Mouse (Mus musculus): ENCODE results near the gene G530012D18Rik. TPM values are rescaled to one million over a fixed set of nuclear protein-coding genes. Genes with fewer than 3 reads are reported as not detected.
"Not testable (repeated sequence)": the region's sequence is repeated elsewhere in the genome, so short reads cannot be mapped to it uniquely, and the experiment has no call there.

Gene G530012D18Rik
- not detected in 2 replicates for polyA plus RNA-seq (2015; fragmentation: Nextera tagmentation; extraction: Ambion mirVana)

GRCm38 (mm10) chr1:85575376-85575775, at the start of gene G530012D18Rik:
G530012D18Rik (plus strand) TSS chr1:85575676.
- H3K27ac ChIP-seq; H3K4me2 ChIP-seq; H3K9me3 ChIP-seq (replicated peaks); H3K4me1 ChIP-seq; ATAC-seq (replicated peaks; ENCODE audit: low FRiP score); H3K27me3 ChIP-seq; H3K4me3 ChIP-seq (replicated peaks); H3K9ac ChIP-seq; H3K36me3 ChIP-seq: not testable (repeated sequence)
- 73% methylated on average over 2 of the region's 3 CpGs for WGBS

GRCm38 (mm10) chr1:85526401-85526800, 49.1 kb upstream of the G530012D18Rik start:
- H3K9me3 ChIP-seq (replicated peaks); H3K36me3 ChIP-seq; H3K27me3 ChIP-seq; H3K4me3 ChIP-seq (replicated peaks); H3K4me2 ChIP-seq; H3K4me1 ChIP-seq; ATAC-seq (replicated peaks; ENCODE audit: low FRiP score); H3K9ac ChIP-seq; H3K27ac ChIP-seq: not testable (repeated sequence)
- 59% methylated on average over 3 of the region's 3 CpGs for WGBS

GRCm38 (mm10) chr1:85528451-85529110, 46.9 kb upstream of the G530012D18Rik start:
- not testable (repeated sequence) for H3K27me3 ChIP-seq; ATAC-seq (replicated peaks; ENCODE audit: low FRiP score); H3K4me1 ChIP-seq; H3K9me3 ChIP-seq (replicated peaks); H3K4me3 ChIP-seq (replicated peaks); H3K36me3 ChIP-seq; H3K4me2 ChIP-seq; H3K9ac ChIP-seq; H3K27ac ChIP-seq
- 78% methylated on average over 14 of the region's 15 CpGs for WGBS

GRCm38 (mm10) chr1:85543818-85544217, 31.7 kb upstream of the G530012D18Rik start:
- H3K27me3 ChIP-seq; H3K27ac ChIP-seq; H3K9ac ChIP-seq; H3K4me2 ChIP-seq; H3K4me1 ChIP-seq; ATAC-seq (replicated peaks; ENCODE audit: low FRiP score); H3K9me3 ChIP-seq (replicated peaks); H3K36me3 ChIP-seq; H3K4me3 ChIP-seq (replicated peaks): not testable (repeated sequence)
- WGBS: 70% methylated on average over 4 of the region's 4 CpGs

GRCm38 (mm10) chr1:85546442-85546841, 29.0 kb upstream of the G530012D18Rik start:
- ATAC-seq (replicated peaks; ENCODE audit: low FRiP score); H3K4me3 ChIP-seq (replicated peaks); H3K9ac ChIP-seq; H3K4me2 ChIP-seq; H3K27me3 ChIP-seq; H3K36me3 ChIP-seq; H3K4me1 ChIP-seq; H3K27ac ChIP-seq; H3K9me3 ChIP-seq (replicated peaks): not testable (repeated sequence)

GRCm38 (mm10) chr1:85555261-85555660, 20.2 kb upstream of the G530012D18Rik start:
- H3K9me3 ChIP-seq (replicated peaks); H3K27ac ChIP-seq; H3K4me1 ChIP-seq; H3K4me2 ChIP-seq; H3K4me3 ChIP-seq (replicated peaks); ATAC-seq (replicated peaks; ENCODE audit: low FRiP score); H3K27me3 ChIP-seq; H3K9ac ChIP-seq; H3K36me3 ChIP-seq: not testable (repeated sequence)
- WGBS: 81% methylated on average over 4 of the region's 4 CpGs

GRCm38 (mm10) chr1:85573554-85573953, 1.9 kb upstream of the G530012D18Rik start:
- WGBS: 69% methylated on average over 4 of the region's 4 CpGs
- ATAC-seq (replicated peaks; ENCODE audit: low FRiP score); H3K9ac ChIP-seq; H3K4me2 ChIP-seq; H3K4me3 ChIP-seq (replicated peaks); H3K27me3 ChIP-seq; H3K4me1 ChIP-seq; H3K27ac ChIP-seq; H3K9me3 ChIP-seq (replicated peaks); H3K36me3 ChIP-seq: not testable (repeated sequence)

GRCm38 (mm10) chr1:85578372-85579010, 3.0 kb downstream of the G530012D18Rik start:
- WGBS: 56% methylated on average over 3 of the region's 3 CpGs
- not testable (repeated sequence) for H3K27ac ChIP-seq; H3K4me1 ChIP-seq; H3K4me2 ChIP-seq; H3K9ac ChIP-seq; H3K36me3 ChIP-seq; H3K27me3 ChIP-seq; ATAC-seq (replicated peaks; ENCODE audit: low FRiP score); H3K9me3 ChIP-seq (replicated peaks); H3K4me3 ChIP-seq (replicated peaks)

- H3K36me3 ChIP-seq; H3K4me2 ChIP-seq; H3K9me3 ChIP-seq (replicated peaks); H3K4me1 ChIP-seq; H3K9ac ChIP-seq; H3K27me3 ChIP-seq; H3K27ac ChIP-seq; H3K4me3 ChIP-seq (replicated peaks); ATAC-seq (replicated peaks; ENCODE audit: low FRiP score): not testable (repeated sequence)
- 72% methylated on average over 6 of the region's 7 CpGs for WGBS
Observed at GRCm38 (mm10) chr1:85579199-85580147, 4.0 kb downstream of the G530012D18Rik start.

- H3K4me3 ChIP-seq (replicated peaks); H3K4me2 ChIP-seq; H3K27me3 ChIP-seq; H3K9me3 ChIP-seq (replicated peaks); H3K9ac ChIP-seq; H3K27ac ChIP-seq; H3K36me3 ChIP-seq; H3K4me1 ChIP-seq; ATAC-seq (replicated peaks; ENCODE audit: low FRiP score): not testable (repeated sequence)
- 84% methylated on average over 3 of the region's 4 CpGs for WGBS
Observed at GRCm38 (mm10) chr1:85580148-85580534, 4.7 kb downstream of the G530012D18Rik start.

GRCm38 (mm10) chr1:85580578-85580977, 5.1 kb downstream of the G530012D18Rik start:
- H3K9me3 ChIP-seq (replicated peaks): not testable (repeated sequence)

GRCm38 (mm10) chr1:85581518-85581917, 6.0 kb downstream of the G530012D18Rik start:
- not testable (repeated sequence) for H3K4me2 ChIP-seq; H3K27ac ChIP-seq; H3K4me3 ChIP-seq (replicated peaks); H3K9ac ChIP-seq; H3K27me3 ChIP-seq; H3K4me1 ChIP-seq; H3K9me3 ChIP-seq (replicated peaks); H3K36me3 ChIP-seq; ATAC-seq (replicated peaks; ENCODE audit: low FRiP score)
- 35% methylated on average over 5 of the region's 5 CpGs for WGBS

More at GRCm38 (mm10) chr1:85580578-85580977, 5.1 kb downstream of the G530012D18Rik start:
- H3K4me3 ChIP-seq (replicated peaks); H3K4me2 ChIP-seq; H3K4me1 ChIP-seq; ATAC-seq (replicated peaks; ENCODE audit: low FRiP score); H3K27me3 ChIP-seq; H3K9ac ChIP-seq; H3K36me3 ChIP-seq; H3K27ac ChIP-seq: not testable (repeated sequence)
- 58% methylated on average over 3 of the region's 3 CpGs for WGBS

Data from kidney, embryonic 15.5 days (tissue).